Mouse (Mus musculus) liver, embryonic 15.5 days (tissue): ENCODE results near the gene Ube2g1. TPM values are rescaled to one million over a fixed set of nuclear protein-coding genes. Genes with fewer than 3 reads are reported as not detected.
A peak's percentile ranks its signal among the peaks of the same experiment; 100 is the strongest.
"Not testable (repeated sequence)": the region's sequence is repeated elsewhere in the genome, so short reads cannot be mapped to it uniquely, and the experiment has no call there.

Experiments
- ATAC-seq: fragments of 200-750 bp; cut with Nextera tagmentation; 2 replicates; pipeline ENCODE4 v1.8.0; 2017; ENCODE audit warnings: moderate number of reproducible peaks, mild to moderate bottlenecking, moderate library complexity; ENCODE audit not compliant: insufficient read depth
- H3K27ac ChIP-seq: fragments of 300-500 bp; sonication (generic); replicated peaks from 2 replicates; pipeline ENCODE4 v1.5.1; 2015; ENCODE audit warnings: mild to moderate bottlenecking, inconsistent platforms
- H3K27me3 ChIP-seq: fragments of 300-500 bp; sonication (generic); 2 replicates; pipeline ENCODE4 v1.6.1; 2015; ENCODE audit warnings: mild to moderate bottlenecking, inconsistent platforms
- H3K36me3 ChIP-seq: fragments of 300-500 bp; sonication (generic); replicated peaks from 2 replicates; pipeline ENCODE4 v1.6.1; 2015; ENCODE audit warnings: moderate library complexity, mild to moderate bottlenecking, inconsistent platforms
- H3K4me1 ChIP-seq: fragments of 300-500 bp; sonication (generic); replicated peaks from 2 replicates; pipeline ENCODE4 v1.6.1; 2015; ENCODE audit warnings: inconsistent platforms
- H3K4me2 ChIP-seq: fragments of 300-500 bp; sonication (generic); 2 replicates; pipeline ENCODE4 v1.6.1; 2015; ENCODE audit warnings: moderate library complexity, mild to moderate bottlenecking, inconsistent platforms
- H3K4me3 ChIP-seq: fragments of 300-500 bp; sonication (generic); replicated peaks from 2 replicates; pipeline ENCODE4 v1.5.1; 2015; ENCODE audit warnings: mild to moderate bottlenecking, inconsistent platforms
- H3K9ac ChIP-seq: fragments of 300-500 bp; sonication (generic); 2 replicates; pipeline ENCODE4 v1.6.1; 2015; ENCODE audit warnings: moderate library complexity, mild to moderate bottlenecking, inconsistent platforms
- H3K9me3 ChIP-seq: fragments of 300-500 bp; sonication (generic); replicated peaks from 2 replicates; pipeline ENCODE4 v1.6.1; 2016; ENCODE audit warnings: inconsistent platforms
- WGBS: fragments of 180-500 bp; shearing (Covaris S2); methylation state at CpG from one replicate; pipeline ENCODE4 v1.1.7; 2015; ENCODE audit warnings: mixed read lengths; ENCODE audit not compliant: insufficient replicate concordance; 5-methylcytosine and 5-hydroxymethylcytosine counted together
- polyA plus RNA-seq: library from polyadenylated mRNA; unstranded; fragments of >200 nt; fragmentation: Nextera tagmentation; extraction: Ambion mirVana; gene quantifications from 2 replicates; pipeline ENCODE4 v1.2.1, GENCODE M21; 2015

Ube2g1 gene
- polyA plus RNA-seq, 1 experiment from 2014 or later, result 21.7 TPM

GRCm38 (mm10) chr11:72608071-72608679, 1.1 kb downstream of the Ube2g1 start:
- peak; percentile 72 for ATAC-seq
- peaks cover 22% of the 10 kb centered on the region for H3K4me1 ChIP-seq
- no peaks in the 10 kb centered on the region for H3K9me3 ChIP-seq
- peak overlapping the region; percentile 95 for H3K9ac ChIP-seq
- H3K36me3 ChIP-seq, result no peaks in the 10 kb centered on the region
- peak overlapping the region; percentile 98 for H3K27ac ChIP-seq
- H3K27me3 ChIP-seq, result no peaks in the 10 kb centered on the region
- WGBS, result under 1% methylated on average over 55 of the region's 55 CpGs
- peak overlapping the region; percentile 86 for H3K4me3 ChIP-seq
- H3K4me2 ChIP-seq, result peak overlapping the region; percentile 94

DNA sequence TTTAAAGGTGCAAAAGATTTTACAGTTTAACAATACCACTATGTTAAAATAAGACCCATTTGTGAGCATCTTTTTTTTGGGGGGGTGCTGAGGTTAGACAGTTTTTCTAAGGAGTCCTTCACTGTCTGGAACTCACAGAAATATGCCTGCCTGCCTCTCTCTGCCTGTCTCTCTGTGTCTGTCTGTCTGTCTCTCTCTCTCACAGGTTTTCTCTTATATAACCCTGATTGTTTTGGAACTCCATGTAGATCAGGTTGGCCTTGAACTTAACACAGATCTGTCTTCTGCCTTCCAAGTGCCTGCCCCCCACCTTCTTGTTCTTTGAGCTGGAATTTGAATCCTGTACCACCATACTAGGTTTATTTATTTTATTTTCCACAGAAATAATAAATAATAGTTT, 2.2 kb downstream of the Ube2g1 start:
- Histone ChIP-seq H3K9ac (no peak overlapping the region), H3K9me3 (no peaks in the 10 kb centered on the region), H3K27me3 (no peaks in the 10 kb centered on the region), H3K27ac (no peak overlapping the region), H3K36me3 (no peaks in the 10 kb centered on the region), H3K4me1 (peaks cover 22% of the 10 kb centered on the region), H3K4me3 (no peak overlapping the region), H3K4me2 (no peak overlapping the region)
- no peak for ATAC-seq

GRCm38 (mm10) chr11:72614336-72614735, 7.3 kb downstream of the Ube2g1 start:
- H3K36me3 ChIP-seq, H3K27me3 ChIP-seq, H3K9me3 ChIP-seq, ATAC-seq, H3K27ac ChIP-seq, H3K4me3 ChIP-seq, H3K9ac ChIP-seq, H3K4me2 ChIP-seq: not testable (repeated sequence)
- 67% methylated on average over 3 of the region's 3 CpGs for WGBS
- H3K4me1 ChIP-seq, result peaks cover 11% of the 10 kb centered on the region

GRCm38 (mm10) chr11:72615931-72616330, 8.8 kb downstream of the Ube2g1 start:
- no peak for ATAC-seq
- Histone ChIP-seq H3K4me1 (peaks cover 1% of the 10 kb centered on the region; the same call in 1 of the 2 replicates), H3K27me3 (no peaks in the 10 kb centered on the region), H3K4me3 (no peak overlapping the region), H3K4me2 (no peak overlapping the region), H3K9me3 (no peaks in the 10 kb centered on the region), H3K9ac (no peak overlapping the region), H3K27ac (no peak overlapping the region), H3K36me3 (0 out of 2 replicates have a peak, but pooled peaks cover 5% of the 10 kb centered on the region)
- 77% methylated on average over 4 of the region's 4 CpGs for WGBS

GRCm38 (mm10) chr11:72618476-72618875, 11.4 kb downstream of the Ube2g1 start:
- no peak overlapping the region for H3K4me2 ChIP-seq
- 0 out of 2 replicates have a peak, but pooled peaks cover 5% of the 10 kb centered on the region for H3K36me3 ChIP-seq
- H3K9me3 ChIP-seq, result no peaks in the 10 kb centered on the region
- no peaks in the 10 kb centered on the region for H3K27me3 ChIP-seq
- H3K4me3 ChIP-seq, result no peak overlapping the region
- no peak overlapping the region for H3K9ac ChIP-seq
- ATAC-seq, result no peak
- H3K4me1 ChIP-seq, result no peaks in the 10 kb centered on the region
- WGBS, result 79% methylated on average over 1 of the region's 1 CpGs
- no peak overlapping the region for H3K27ac ChIP-seq

GRCm38 (mm10) chr11:72642730-72643129, 35.6 kb downstream of the Ube2g1 start:
- H3K27ac ChIP-seq, result no peak overlapping the region
- H3K9ac ChIP-seq, result no peak overlapping the region
- no peaks in the 10 kb centered on the region for H3K9me3 ChIP-seq
- H3K4me3 ChIP-seq, result no peak overlapping the region
- no peak overlapping the region for H3K4me2 ChIP-seq
- no peaks in the 10 kb centered on the region for H3K36me3 ChIP-seq
- no peaks in the 10 kb centered on the region for H3K27me3 ChIP-seq
- 76% methylated on average over 4 of the region's 4 CpGs for WGBS
- H3K4me1 ChIP-seq, result no peaks in the 10 kb centered on the region
- ATAC-seq, result no peak

- H3K9me3 ChIP-seq, result no peaks in the 10 kb centered on the region
- H3K9ac ChIP-seq, result no peak overlapping the region
- H3K27me3 ChIP-seq, result no peaks in the 10 kb centered on the region
- no peaks in the 10 kb centered on the region for H3K4me1 ChIP-seq
- no peak overlapping the region for H3K27ac ChIP-seq
- no peak overlapping the region for H3K4me3 ChIP-seq
- 79% methylated on average over 5 of the region's 5 CpGs for WGBS
- H3K36me3 ChIP-seq, result no peaks in the 10 kb centered on the region
- H3K4me2 ChIP-seq, result no peak overlapping the region
- ATAC-seq, result no peak
These were observed 38.3 kb downstream of the Ube2g1 start for GRCm38 (mm10) chr11:72645386-72645785.

GRCm38 (mm10) chr11:72650347-72650746, 43.3 kb downstream of the Ube2g1 start:
- no peak for ATAC-seq

DNA sequence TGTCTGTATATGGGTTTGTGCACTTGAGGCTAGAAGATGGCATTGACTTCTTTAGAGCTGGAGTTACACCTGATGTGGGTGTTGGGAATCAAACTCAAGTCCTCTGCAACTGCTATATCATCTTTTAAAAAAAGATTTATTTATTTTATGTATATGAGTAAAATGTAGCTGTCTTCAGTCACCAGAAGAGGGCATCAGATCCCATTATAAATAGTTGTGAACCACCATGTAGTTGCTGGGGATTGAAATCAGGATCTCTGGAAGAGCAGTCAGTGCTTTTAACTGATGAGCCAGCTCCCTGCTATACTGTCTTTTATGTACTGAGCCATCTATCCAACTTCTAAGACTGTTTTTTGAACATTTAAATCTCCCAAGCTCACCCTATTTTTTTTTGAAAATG, 52.8 kb downstream of the Ube2g1 start:
- Histone ChIP-seq H3K4me2 (no peak overlapping the region), H3K4me1 (peaks cover 4% of the 10 kb centered on the region; the same call in 1 of the 2 replicates), H3K36me3 (no peaks in the 10 kb centered on the region), H3K9ac (no peak overlapping the region), H3K27me3 (no peaks in the 10 kb centered on the region), H3K4me3 (no peak overlapping the region), H3K27ac (no peak overlapping the region), H3K9me3 (no peaks in the 10 kb centered on the region)
- no peak for ATAC-seq

More at GRCm38 (mm10) chr11:72650347-72650746, 43.3 kb downstream of the Ube2g1 start:
- H3K27ac ChIP-seq, result no peak overlapping the region
- no peak overlapping the region for H3K9ac ChIP-seq
- H3K9me3 ChIP-seq, result no peaks in the 10 kb centered on the region
- no peaks in the 10 kb centered on the region for H3K4me1 ChIP-seq
- no peaks in the 10 kb centered on the region for H3K27me3 ChIP-seq
- no peak overlapping the region for H3K4me3 ChIP-seq
- H3K36me3 ChIP-seq, result no peaks in the 10 kb centered on the region
- WGBS, result 60% methylated on average over 2 of the region's 2 CpGs
- no peak overlapping the region for H3K4me2 ChIP-seq

DNA sequence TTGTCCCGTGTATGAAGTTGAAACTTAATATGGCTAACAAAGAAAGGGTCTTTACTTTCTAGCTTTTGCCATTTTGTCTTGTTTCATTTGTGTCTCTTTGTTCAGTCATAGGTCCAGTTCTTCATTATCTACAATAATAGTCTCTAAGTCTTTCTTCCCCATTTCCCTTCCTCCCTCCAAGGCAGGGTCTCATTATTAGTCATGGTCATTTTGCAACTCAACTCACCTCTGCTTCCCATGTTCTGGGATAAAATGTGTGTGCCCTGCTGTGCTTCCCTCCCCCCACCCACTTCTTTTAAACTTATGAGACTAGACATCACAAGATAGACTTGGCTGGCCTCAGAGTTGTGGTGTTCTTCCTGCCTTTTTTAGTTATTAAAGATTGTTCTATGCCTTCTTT, 53.3 kb downstream of the Ube2g1 start:
- no peaks in the 10 kb centered on the region for H3K27me3 ChIP-seq
- peaks cover 4% of the 10 kb centered on the region; the same call in 1 of the 2 replicates for H3K4me1 ChIP-seq
- H3K4me2 ChIP-seq, result no peak overlapping the region
- 73% methylated on average over 1 of the region's 1 CpGs for WGBS
- no peak overlapping the region for H3K27ac ChIP-seq
- no peak overlapping the region for H3K9ac ChIP-seq
- H3K36me3 ChIP-seq, result no peaks in the 10 kb centered on the region
- no peaks in the 10 kb centered on the region for H3K9me3 ChIP-seq
- no peak overlapping the region for H3K4me3 ChIP-seq
- ATAC-seq, result no peak

DNA sequence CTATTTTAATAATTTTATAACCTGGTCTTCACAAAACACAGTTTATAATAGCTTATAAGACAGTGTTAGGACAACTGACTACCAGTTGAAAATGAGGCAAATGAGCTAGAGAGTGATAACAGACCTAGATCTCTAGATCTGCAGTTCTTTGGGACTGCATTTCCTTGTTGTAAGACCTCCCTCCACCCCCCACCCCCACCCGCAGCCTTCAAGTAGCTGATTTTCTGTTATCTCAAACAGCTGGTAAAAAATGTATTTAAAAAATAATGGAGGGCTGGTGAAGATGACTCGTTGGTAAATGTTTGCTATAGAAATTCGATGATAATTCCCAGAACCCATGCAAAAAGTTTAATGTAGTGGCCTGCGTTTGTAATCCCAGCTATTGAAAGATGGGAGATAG, 57.6 kb downstream of the Ube2g1 start:
- Histone ChIP-seq H3K4me1 (peaks cover 4% of the 10 kb centered on the region; the same call in 1 of the 2 replicates), H3K4me3 (no peak overlapping the region), H3K9me3 (no peaks in the 10 kb centered on the region), H3K36me3 (0 out of 2 replicates have a peak, but pooled peaks cover 4% of the 10 kb centered on the region), H3K4me2 (no peak overlapping the region), H3K27me3 (no peaks in the 10 kb centered on the region), H3K27ac (no peak overlapping the region), H3K9ac (no peak overlapping the region)
- ATAC-seq, result no peak
- WGBS, result 53% methylated on average over 4 of the region's 4 CpGs

GRCm38 (mm10) chr11:72670634-72671033, 63.6 kb downstream of the Ube2g1 start:
- no peak for ATAC-seq
- no peaks in the 10 kb centered on the region for H3K9me3 ChIP-seq
- no peak overlapping the region for H3K4me2 ChIP-seq
- H3K36me3 ChIP-seq, result 0 out of 2 replicates have a peak, but pooled peaks cover 4% of the 10 kb centered on the region
- no peak overlapping the region for H3K9ac ChIP-seq
- no peak overlapping the region for H3K27ac ChIP-seq
- no peaks in the 10 kb centered on the region for H3K27me3 ChIP-seq
- H3K4me3 ChIP-seq, result no peak overlapping the region
- H3K4me1 ChIP-seq, result peaks cover 13% of the 10 kb centered on the region
